Mouse (Mus musculus) stomach, postnatal 0 days (tissue): ENCODE data around the gene Sgpp1. TPM values are rescaled to one million over a fixed set of nuclear protein-coding genes. Genes with fewer than 3 reads are reported as not detected.
A peak's percentile ranks its signal among the peaks of the same experiment; 100 is the strongest.

Experiments used
- ATAC-seq: fragments of 200-750 bp; cut with Nextera tagmentation; 2 replicates; pipeline ENCODE4 v1.8.0; 2017; ENCODE audit not compliant: low FRiP score, low TSS enrichment
- DNase-seq: peaks from one replicate; pipeline ENCODE4 v3.0.0-alpha.2; 2016; ENCODE audit warnings: low spot score
- H3K27ac ChIP-seq: fragments of 300-500 bp; sonication (generic); replicated peaks from 2 replicates; pipeline ENCODE4 v1.5.1; 2014; ENCODE audit warnings: mild to moderate bottlenecking, control low read depth
- H3K27me3 ChIP-seq: fragments of 300-500 bp; sonication (generic); 2 replicates; pipeline ENCODE4 v1.6.1; 2014; ENCODE audit warnings: low read length; ENCODE audit not compliant: control insufficient read depth, insufficient read depth
- H3K36me3 ChIP-seq: fragments of 300-500 bp; sonication (generic); 2 replicates; pipeline ENCODE4 v1.6.1; 2014; ENCODE audit warnings: low read length, mixed read lengths; ENCODE audit not compliant: control insufficient read depth, insufficient read depth
- H3K4me1 ChIP-seq: fragments of 300-500 bp; sonication (generic); replicated peaks from 2 replicates; pipeline ENCODE4 v1.6.1; 2014; ENCODE audit warnings: antibody characterized with exemption; ENCODE audit not compliant: control insufficient read depth, insufficient read depth
- H3K4me2 ChIP-seq: fragments of 300-500 bp; sonication (generic); replicated peaks from 2 replicates; pipeline ENCODE4 v1.6.1; 2014; ENCODE audit warnings: low read depth, mild to moderate bottlenecking, control low read depth, moderate library complexity
- H3K4me3 ChIP-seq: fragments of 300-500 bp; sonication (generic); 2 replicates; pipeline ENCODE4 v1.5.1; 2014; ENCODE audit warnings: low read depth, low read length, control low read depth
- H3K9ac ChIP-seq: fragments of 300-500 bp; sonication (generic); 2 replicates; pipeline ENCODE4 v1.6.1; 2014; ENCODE audit warnings: mild to moderate bottlenecking, low read length, control low read depth, mixed read lengths
- H3K9me3 ChIP-seq: fragments of 300-500 bp; sonication (generic); 2 replicates; pipeline ENCODE4 v1.6.1; 2016; ENCODE audit warnings: low read length; ENCODE audit not compliant: control insufficient read depth
- CTCF ChIP-seq: IDR thresholded peaks from 2 replicates; pipeline ENCODE4 v1.5.1; 2016; ENCODE audit warnings: antibody characterized with exemption, low read depth, mild to moderate bottlenecking, moderate library complexity
- EP300 ChIP-seq: optimal IDR thresholded peaks from 2 replicates; pipeline ENCODE3; 2016; ENCODE audit warnings: antibody characterized with exemption
- WGBS: fragments of 180-500 bp; shearing (Covaris S2); extraction: QIAGEN DNeasy Blood & Tissue Kit; methylation state at CpG from one replicate; pipeline ENCODE4 v1.1.7; 2014; 5-methylcytosine and 5-hydroxymethylcytosine counted together
- polyA plus RNA-seq: library from polyadenylated mRNA; unstranded; fragments of >200 nt; fragmentation: Nextera tagmentation; extraction: Ambion mirVana; gene quantifications from 2 replicates; pipeline ENCODE4 v1.2.1, GENCODE M21; 2015

The Sgpp1 gene
- polyA plus RNA-seq, 1 experiment from 2014 or later, result 31.8 TPM

DNA sequence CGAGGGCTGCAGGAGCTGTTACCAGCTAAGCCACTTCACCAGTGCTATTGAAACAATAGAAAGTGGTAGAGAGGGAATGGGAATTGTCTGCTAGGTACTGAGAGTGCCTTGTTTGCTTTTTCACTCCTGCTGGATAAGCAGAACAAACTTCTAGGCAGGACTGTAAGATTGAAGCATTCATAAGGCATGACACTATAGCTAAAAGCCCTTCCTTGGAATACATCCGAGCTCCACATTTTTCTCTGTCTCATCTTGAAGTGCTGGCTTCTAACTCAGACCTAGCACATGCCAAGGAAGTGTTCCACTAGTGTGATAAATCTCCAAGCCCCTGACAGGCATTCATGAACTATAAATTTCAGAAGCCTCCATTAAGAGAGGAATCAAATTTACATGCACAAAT lies 4.1 kb upstream of the Sgpp1 start:
- no peak overlapping the region for H3K9ac ChIP-seq
- WGBS, result 29% methylated on average over 2 of the region's 2 CpGs
- no peaks in the 10 kb centered on the region for H3K27me3 ChIP-seq
- no peaks in the 10 kb centered on the region for H3K4me1 ChIP-seq
- ATAC-seq (no peak), DNase-seq (no peak)
- no peaks in the 10 kb centered on the region for H3K36me3 ChIP-seq
- no peak overlapping the region for H3K4me3 ChIP-seq
- TF ChIP-seq CTCF, result no peak
- TF ChIP-seq EP300, result no peak
- no peak overlapping the region for H3K27ac ChIP-seq
- no peak overlapping the region for H3K4me2 ChIP-seq
- H3K9me3 ChIP-seq, result no peaks in the 10 kb centered on the region

DNA sequence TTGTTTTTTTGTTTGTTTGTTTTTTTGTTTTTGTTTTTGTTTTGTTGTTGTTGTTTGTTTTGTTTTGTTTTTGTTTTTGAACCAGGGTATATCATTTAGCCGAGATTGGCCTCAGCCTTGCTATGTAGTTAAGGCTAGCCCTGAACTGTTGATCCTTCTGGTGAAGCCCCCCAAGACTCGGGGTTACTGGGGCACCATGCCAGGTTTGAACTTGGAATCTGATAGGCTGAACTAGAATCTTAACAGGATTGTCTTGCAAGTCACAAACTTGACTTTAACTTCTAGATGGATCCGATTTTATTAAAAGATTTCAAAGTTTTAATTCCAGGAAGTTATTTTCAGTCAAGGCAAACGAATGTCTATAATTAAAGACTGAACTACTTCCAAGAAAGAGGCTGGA lies 767 bp upstream of the Sgpp1 start:
- ATAC-seq (no peak), DNase-seq (no peak)
- no peak overlapping the region for H3K4me3 ChIP-seq
- no peak for TF ChIP-seq CTCF
- no peak for TF ChIP-seq EP300
- H3K27ac ChIP-seq, result no peak overlapping the region
- H3K9ac ChIP-seq, result no peak overlapping the region
- H3K4me1 ChIP-seq, result 0 out of 2 replicates have a peak, but pooled peaks cover 2% of the 10 kb centered on the region
- no peaks in the 10 kb centered on the region for H3K36me3 ChIP-seq
- H3K9me3 ChIP-seq, result no peaks in the 10 kb centered on the region
- 65% methylated on average over 4 of the region's 4 CpGs for WGBS
- no peak overlapping the region for H3K4me2 ChIP-seq
- no peaks in the 10 kb centered on the region for H3K27me3 ChIP-seq

DNA sequence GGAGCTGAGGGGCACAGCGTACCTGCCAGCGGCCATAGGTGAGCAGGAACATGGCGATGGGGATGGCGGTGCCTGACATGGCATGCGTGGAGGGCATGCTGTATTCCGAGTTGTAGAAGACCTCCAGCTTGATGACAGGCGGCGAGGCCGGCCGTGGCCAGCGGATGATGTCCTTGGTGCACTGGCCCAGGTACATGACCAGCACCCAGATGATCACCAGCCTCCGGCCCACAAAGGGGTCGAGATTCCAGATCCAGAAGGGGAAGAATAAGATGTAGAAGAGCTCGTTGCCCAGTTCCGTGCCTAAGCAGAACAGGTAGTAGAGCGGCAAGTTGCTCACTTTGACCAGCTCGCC lies 661 bp downstream of the Sgpp1 start:
- ATAC-seq, result 0 out of 2 replicates have a peak, but pooled peaks have one; percentile 24

DNA sequence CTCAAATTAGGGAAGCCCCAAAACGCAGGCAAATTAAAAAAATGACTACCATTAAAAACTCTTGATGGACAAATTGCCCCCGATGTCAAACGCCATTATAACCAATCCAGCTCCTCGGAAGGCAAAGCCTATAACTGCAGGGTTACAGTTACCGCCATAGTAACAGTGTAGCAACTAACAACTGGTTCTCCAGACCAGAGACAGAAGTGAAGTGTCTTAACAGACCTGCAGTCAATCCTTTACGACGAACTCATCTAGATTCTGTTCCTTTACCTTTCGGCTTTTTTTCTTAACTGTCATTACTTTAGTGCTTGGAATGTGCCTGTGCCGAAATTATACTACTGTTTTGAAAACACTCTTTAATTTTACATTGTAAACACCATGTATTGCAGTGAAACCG lies 1.4 kb downstream of the Sgpp1 start:
- DNase-seq (no peak), ATAC-seq (no peak)
- H3K4me2 ChIP-seq, result peak overlapping the region; percentile 77
- 0 out of 2 replicates have a peak, but pooled peaks cover 2% of the 10 kb centered on the region for H3K4me1 ChIP-seq
- H3K36me3 ChIP-seq, result no peaks in the 10 kb centered on the region
- H3K27me3 ChIP-seq, result no peaks in the 10 kb centered on the region
- H3K9ac ChIP-seq, result peak overlapping the region; percentile 95
- 10% methylated on average over 10 of the region's 10 CpGs for WGBS
- H3K4me3 ChIP-seq, result peak overlapping the region; percentile 92
- no peaks in the 10 kb centered on the region for H3K9me3 ChIP-seq
- no peak overlapping the region for H3K27ac ChIP-seq
- TF ChIP-seq EP300 (no peak), CTCF (no peak)

More for the DNA sequence above, 661 bp downstream of the Sgpp1 start:
- H3K4me1 ChIP-seq, result 0 out of 2 replicates have a peak, but pooled peaks cover 2% of the 10 kb centered on the region
- no peaks in the 10 kb centered on the region for H3K9me3 ChIP-seq
- WGBS, result 0% methylated on average over 16 of the region's 17 CpGs
- no peaks in the 10 kb centered on the region for H3K27me3 ChIP-seq
- peak overlapping the region; percentile 92 for H3K4me3 ChIP-seq
- no peak for DNase-seq
- peak overlapping the region; percentile 90 for H3K27ac ChIP-seq
- H3K4me2 ChIP-seq, result peak overlapping the region; percentile 77
- no peak for TF ChIP-seq CTCF
- no peak for TF ChIP-seq EP300
- H3K36me3 ChIP-seq, result no peaks in the 10 kb centered on the region
- H3K9ac ChIP-seq, result peak overlapping the region; percentile 95

DNA sequence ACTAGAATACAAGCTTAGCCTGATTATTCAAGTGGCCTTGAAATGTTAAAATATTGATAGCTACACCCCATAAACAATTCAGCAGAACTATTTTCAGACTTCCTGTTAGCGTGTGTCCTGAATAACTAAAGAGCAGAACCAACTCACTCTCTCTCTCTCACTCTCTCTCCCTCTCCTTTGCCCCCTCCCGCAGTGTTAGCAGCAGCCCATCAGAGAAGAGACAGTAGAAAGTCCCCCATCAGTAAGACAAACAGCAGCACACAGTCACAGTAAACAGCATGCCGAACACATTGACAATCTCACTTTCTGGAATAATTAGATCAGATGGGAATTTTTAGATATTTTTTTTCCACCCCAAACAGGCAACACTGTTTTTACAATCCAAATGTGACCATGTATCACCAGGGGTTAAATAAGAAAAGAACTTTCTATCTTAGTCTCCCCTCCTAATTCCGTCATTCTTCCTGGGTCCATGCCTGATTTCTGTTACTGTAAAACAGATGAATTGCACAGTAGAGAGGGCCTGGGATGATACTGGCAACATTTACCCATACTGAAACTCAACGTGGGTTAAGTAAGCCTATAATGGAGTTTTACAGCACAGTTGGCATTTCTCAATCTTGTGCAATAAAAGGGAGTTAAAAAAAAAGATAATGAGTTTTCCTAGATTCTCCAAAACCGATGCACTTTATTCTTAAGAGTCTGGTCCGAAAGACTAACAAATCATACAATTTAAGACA lies 2.0 kb downstream of the Sgpp1 start:
- 23% methylated on average over 7 of the region's 7 CpGs for WGBS

GRCm38 (mm10) chr12:75731927-75732443 lies 3.5 kb downstream of the Sgpp1 start:
- Histone ChIP-seq H3K4me2 (no peak overlapping the region), H3K4me3 (no peak overlapping the region), H3K27me3 (no peaks in the 10 kb centered on the region), H3K36me3 (no peaks in the 10 kb centered on the region), H3K27ac (no peak overlapping the region), H3K4me1 (peaks cover 5% of the 10 kb centered on the region; the same call in 1 of the 2 replicates), H3K9me3 (no peaks in the 10 kb centered on the region), H3K9ac (no peak overlapping the region)
- no peak for DNase-seq
- WGBS, result 55% methylated on average over 6 of the region's 6 CpGs
- TF ChIP-seq EP300 (no peak), CTCF (0 out of 2 replicates have a peak, but pooled peaks have one; percentile 2)
- no peak for ATAC-seq

More for the DNA sequence above, 2.0 kb downstream of the Sgpp1 start:
- no peaks in the 10 kb centered on the region for H3K27me3 ChIP-seq
- no peak for TF ChIP-seq EP300
- TF ChIP-seq CTCF, result no peak
- H3K4me3 ChIP-seq, result peak overlapping the region; percentile 92
- H3K9ac ChIP-seq, result no peak overlapping the region
- no peaks in the 10 kb centered on the region for H3K9me3 ChIP-seq
- DNase-seq (no peak), ATAC-seq (no peak)
- H3K36me3 ChIP-seq, result no peaks in the 10 kb centered on the region
- H3K4me1 ChIP-seq, result 0 out of 2 replicates have a peak, but pooled peaks cover 2% of the 10 kb centered on the region
- H3K27ac ChIP-seq, result no peak overlapping the region
- H3K4me2 ChIP-seq, result peak overlapping the region; percentile 77
